Mouse (Mus musculus) c-Kit-positive CD71-negative TER-119-negative erythroid progenitor cells, embryonic 14.5 days (primary cell): Measurements from ENCODE around the gene Ctf2.

Experiments used
- DNase-seq: peaks from one replicate; pipeline ENCODE4 v3.0.0-alpha.2; 2013; ENCODE audit warnings: low read depth

The Ctf2 gene

DNA sequence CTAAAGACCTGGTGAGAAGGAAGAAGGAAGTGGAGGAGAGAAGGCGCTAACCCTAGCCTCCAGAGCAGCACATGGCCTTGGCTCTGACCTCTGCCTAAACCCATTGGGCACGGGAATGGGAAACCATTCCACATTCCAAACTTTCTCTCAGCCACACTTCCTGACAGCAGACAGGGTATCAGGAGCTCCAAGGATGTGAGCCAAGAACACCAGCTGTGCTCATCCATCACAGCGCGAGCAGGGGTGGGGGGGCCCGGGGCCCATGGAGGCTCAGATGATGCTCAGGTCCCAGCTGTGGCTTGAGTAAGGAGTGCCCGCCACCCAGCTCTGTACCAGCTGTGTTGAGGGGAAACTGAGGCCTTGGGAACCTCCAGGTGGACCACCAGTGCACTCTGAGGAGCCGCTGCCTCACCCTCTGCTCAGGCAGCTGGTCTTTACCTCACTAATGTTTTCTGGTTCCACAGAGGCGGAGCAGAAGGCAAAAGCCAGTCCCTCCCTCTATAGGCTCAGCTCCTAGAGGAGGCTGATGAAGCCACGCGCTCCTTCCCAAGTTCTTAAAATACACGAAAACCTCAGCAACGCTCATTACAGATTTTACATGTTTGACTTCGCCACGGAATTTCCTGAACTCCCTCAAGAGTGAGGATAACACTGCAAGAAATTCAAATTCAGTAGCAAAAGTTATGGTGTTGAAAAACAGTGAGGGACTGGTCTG lies 46.5 kb downstream of the Ctf2 start:
- DNase-seq: no peak

- DNase-seq: no peak
Observed at GRCm38 (mm10) chr7:127681888-127682553, 49.9 kb downstream of the Ctf2 start.

GRCm38 (mm10) chr7:127680541-127680940 lies 51.4 kb downstream of the Ctf2 start:
- DNase-seq: no peak

DNA sequence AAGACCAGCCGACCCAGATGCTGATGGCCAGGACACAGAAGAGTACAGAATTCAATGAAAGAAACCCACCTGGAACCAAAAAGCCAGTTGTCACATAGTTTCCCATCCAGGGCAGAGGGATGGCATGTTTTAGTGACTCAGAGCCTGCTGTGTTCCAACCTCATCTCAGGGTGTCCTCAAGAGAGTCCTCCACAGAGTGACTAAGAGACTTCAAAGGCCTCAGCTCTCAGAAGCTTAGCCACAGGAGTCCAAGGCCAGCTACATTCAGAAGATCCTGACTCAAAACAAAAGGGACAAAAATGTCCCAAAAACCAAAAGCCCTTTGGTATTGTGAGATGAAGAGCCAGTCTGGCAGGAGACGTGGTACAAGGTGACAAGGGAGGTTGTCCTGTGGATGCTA lies 53.2 kb downstream of the Ctf2 start:
- no peak for DNase-seq

- DNase-seq: no peak
Observed at GRCm38 (mm10) chr7:127677609-127678008, 54.4 kb downstream of the Ctf2 start.

DNA sequence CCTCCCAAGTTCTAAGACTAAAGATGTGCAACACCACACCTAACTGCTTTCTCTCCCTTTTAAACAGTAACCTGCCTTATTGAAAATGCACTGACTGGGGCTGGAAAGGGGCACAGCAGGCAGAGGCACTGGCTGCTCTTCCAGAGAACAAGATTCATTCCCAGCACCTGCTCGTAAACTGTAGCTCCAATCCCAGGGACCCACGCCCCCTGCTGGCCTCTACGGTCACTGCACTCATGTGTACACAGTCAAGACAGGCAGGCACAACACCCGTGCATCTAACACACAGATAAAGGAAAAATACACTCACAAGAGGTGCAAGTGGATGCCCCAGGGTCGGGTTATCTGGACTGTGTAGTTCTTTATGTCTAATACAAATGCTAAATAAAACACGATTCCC lies 54.9 kb downstream of the Ctf2 start:
- DNase-seq: peak; percentile 56

DNA sequence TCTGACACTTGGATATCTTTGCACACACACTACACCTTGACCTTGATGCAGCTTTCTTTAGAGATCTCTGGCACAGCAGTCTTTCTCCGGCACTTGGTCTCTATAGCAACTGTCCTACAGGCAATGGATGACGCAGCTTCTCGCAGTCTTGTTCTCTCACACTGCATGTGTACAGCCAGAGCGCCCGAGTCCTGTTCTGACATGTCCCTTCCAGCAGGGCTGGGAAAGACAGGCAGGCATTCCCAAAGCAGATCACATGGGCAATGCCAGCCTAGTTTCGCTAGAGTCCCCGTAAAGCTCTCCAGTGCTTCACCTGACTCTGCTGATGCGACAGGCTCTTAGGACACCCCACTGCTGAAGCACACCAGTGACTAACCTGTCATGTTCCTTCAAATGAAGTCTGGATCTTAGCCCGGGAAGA lies 56.6 kb downstream of the Ctf2 start:
- DNase-seq: no peak

GRCm38 (mm10) chr7:127674977-127675376 lies 57.0 kb downstream of the Ctf2 start:
- peak; percentile 84 for DNase-seq

DNA sequence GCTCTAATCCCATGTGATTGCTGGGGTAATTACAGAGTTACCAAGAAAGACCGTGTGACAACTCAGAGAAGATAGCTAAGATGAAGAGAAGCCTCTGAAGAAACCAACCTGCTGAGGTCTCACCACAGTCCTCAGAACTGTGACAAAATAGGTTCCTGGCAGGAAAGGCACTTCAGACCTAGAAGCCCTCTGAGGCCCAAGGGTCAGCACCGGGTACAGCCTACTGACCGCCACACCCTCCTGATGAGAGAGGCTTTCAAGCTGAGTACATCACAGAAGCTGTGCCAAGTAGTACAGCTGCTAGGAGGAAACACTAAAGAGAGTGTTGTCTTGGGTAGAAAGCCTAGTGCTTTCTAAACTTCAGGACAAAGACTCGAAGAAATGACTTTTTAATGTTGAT lies 59.2 kb downstream of the Ctf2 start:
- DNase-seq: no peak

- DNase-seq: no peak
Observed at GRCm38 (mm10) chr7:127671880-127672774, 59.8 kb downstream of the Ctf2 start.
